Mouse (Mus musculus): ENCODE data around the gene Kansl2. TPM values are rescaled to one million over a fixed set of nuclear protein-coding genes. Genes with fewer than 3 reads are reported as not detected.

The Kansl2 gene
- polyA plus RNA-seq, 1 experiment from 2014 or later, result 175 TPM

GRCm38 (mm10) chr15:98486433-98487021 lies 47.5 kb downstream of the Kansl2 start:
- WGBS, result 95% methylated on average over 8 of the region's 8 CpGs
- Histone ChIP-seq H3K4me3 (no peak overlapping the region), H3K4me2 (replicated peaks) (no peak overlapping the region), H3K4me1 (no peaks in the 10 kb centered on the region), H3K27me3 (no peaks in the 10 kb centered on the region), H3K9me3 (no peaks in the 10 kb centered on the region; the same call in 1 of the 2 replicates), H3K9ac (no peak overlapping the region), H3K36me3 (no peaks in the 10 kb centered on the region), H3K27ac (no peak overlapping the region)
- ATAC-seq (ENCODE audit: insufficient number of reproducible peaks, insufficient read depth, low FRiP score, low TSS enrichment), result no peak

DNA sequence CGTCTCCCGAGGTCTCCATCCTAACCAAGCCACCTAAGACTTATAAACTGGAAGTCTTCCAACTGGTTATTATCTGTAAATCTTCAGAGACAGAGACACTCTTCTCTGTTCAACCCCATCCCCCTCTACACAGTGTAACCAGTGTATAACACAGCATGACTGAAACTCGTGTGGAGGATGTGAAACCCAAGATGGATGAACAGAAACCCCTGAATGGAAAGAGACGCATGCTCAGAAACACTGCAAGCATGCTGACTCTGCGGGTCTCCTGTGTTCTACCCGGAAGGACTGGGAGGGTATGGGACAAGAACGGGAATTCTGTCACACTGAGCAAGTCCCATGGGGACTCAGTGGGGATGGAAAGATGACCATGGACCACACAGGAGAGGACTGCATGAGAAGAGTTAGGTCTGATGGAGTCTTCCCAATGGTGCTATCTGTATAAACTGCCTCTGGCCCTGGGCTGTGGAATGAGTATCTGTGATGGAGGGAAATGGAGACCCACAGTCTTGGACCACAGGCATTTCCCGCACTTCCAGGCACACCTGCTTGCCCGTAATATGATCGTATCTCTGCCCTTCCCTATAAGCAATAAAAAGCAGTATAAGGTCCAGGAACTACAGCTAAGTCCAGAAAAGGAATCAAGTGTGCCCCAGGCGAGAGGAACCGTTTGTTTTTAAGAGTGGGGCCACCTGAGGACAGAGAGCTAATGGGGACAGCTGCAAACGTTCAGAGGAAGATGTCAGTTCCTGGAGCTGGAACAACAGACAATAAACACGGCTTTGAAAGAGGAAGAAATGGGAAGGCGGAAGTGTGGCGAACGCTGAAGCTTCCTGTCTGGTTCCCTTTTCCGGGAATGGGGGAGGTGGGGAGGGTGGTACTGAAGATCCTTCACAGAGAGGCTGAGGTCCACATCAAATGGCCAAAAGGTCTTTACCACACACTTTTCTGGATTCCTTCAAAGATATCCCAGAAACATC lies 49.9 kb downstream of the Kansl2 start:
- WGBS, result 63% methylated on average over 18 of the region's 18 CpGs
- H3K4me2 ChIP-seq (replicated peaks), result no peak overlapping the region
- no peaks in the 10 kb centered on the region for H3K36me3 ChIP-seq
- no peaks in the 10 kb centered on the region; the same call in 1 of the 2 replicates for H3K9me3 ChIP-seq
- no peak for ATAC-seq (ENCODE audit: insufficient number of reproducible peaks, insufficient read depth, low FRiP score, low TSS enrichment)
- H3K4me3 ChIP-seq, result no peak overlapping the region
- no peak overlapping the region for H3K27ac ChIP-seq
- H3K27me3 ChIP-seq, result no peaks in the 10 kb centered on the region
- no peaks in the 10 kb centered on the region for H3K4me1 ChIP-seq
- no peak overlapping the region for H3K9ac ChIP-seq

- no peak within 1 kb of the TSS for H3K4me2 ChIP-seq (replicated peaks)
- no peaks in the 10 kb centered on the region for H3K36me3 ChIP-seq
- H3K4me3 ChIP-seq, result no peak within 1 kb of the TSS
- no peak within 1 kb of the TSS for H3K9ac ChIP-seq
- H3K4me1 ChIP-seq, result no peaks in the 10 kb centered on the region
- H3K27ac ChIP-seq, result no peak within 1 kb of the TSS
- no peaks in the 10 kb centered on the region for H3K9me3 ChIP-seq
- no peaks in the 10 kb centered on the region for H3K27me3 ChIP-seq
- ATAC-seq (ENCODE audit: insufficient number of reproducible peaks, insufficient read depth, low FRiP score, low TSS enrichment), result no peak
- WGBS, result 63% methylated on average over 3 of the region's 3 CpGs
These were observed 51.4 kb downstream of the Kansl2 start, which contains the start of gene Lalba for GRCm38 (mm10) chr15:98482701-98483100. TSS of gene Lalba (minus strand) at chr15:98482721.

GRCm38 (mm10) chr15:98479568-98480102 lies 54.4 kb downstream of the Kansl2 start:
- Histone ChIP-seq H3K9me3 (no peaks in the 10 kb centered on the region), H3K4me3 (no peak overlapping the region), H3K36me3 (no peaks in the 10 kb centered on the region), H3K4me2 (replicated peaks) (no peak overlapping the region), H3K9ac (no peak overlapping the region), H3K27ac (no peak overlapping the region), H3K4me1 (no peaks in the 10 kb centered on the region), H3K27me3 (no peaks in the 10 kb centered on the region)
- 76% methylated on average over 7 of the region's 7 CpGs for WGBS
- ATAC-seq (ENCODE audit: insufficient number of reproducible peaks, insufficient read depth, low FRiP score, low TSS enrichment), result no peak

DNA sequence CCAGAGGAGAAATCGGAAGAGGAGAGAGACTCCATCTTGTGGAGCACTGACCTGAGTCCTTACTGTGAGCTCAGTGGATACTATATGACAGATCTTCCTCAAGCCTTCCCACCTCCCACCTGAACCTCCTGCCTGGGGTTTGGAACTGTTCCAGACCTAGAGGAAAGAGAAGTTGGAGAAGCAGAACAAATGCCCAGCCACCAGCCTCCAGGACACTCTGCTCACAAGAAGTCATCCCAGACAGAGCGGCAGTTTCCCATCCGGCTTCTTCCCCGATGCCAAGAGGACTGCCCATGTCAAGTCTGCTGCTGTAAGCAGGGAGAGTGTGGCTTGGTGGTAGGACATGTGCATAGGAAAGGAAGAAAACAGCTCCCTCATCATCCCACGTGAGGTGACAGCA lies 57.8 kb downstream of the Kansl2 start:
- Histone ChIP-seq H3K4me3 (no peak overlapping the region), H3K27ac (no peak overlapping the region), H3K27me3 (no peaks in the 10 kb centered on the region), H3K4me2 (replicated peaks) (no peak overlapping the region), H3K4me1 (no peaks in the 10 kb centered on the region), H3K36me3 (no peaks in the 10 kb centered on the region), H3K9me3 (no peaks in the 10 kb centered on the region), H3K9ac (no peak overlapping the region)
- no peak for ATAC-seq (ENCODE audit: insufficient number of reproducible peaks, insufficient read depth, low FRiP score, low TSS enrichment)
- 83% methylated on average over 5 of the region's 5 CpGs for WGBS

- H3K4me3 ChIP-seq, result no peak overlapping the region
- no peaks in the 10 kb centered on the region for H3K9me3 ChIP-seq
- no peak for ATAC-seq (ENCODE audit: insufficient number of reproducible peaks, insufficient read depth, low FRiP score, low TSS enrichment)
- no peak overlapping the region for H3K9ac ChIP-seq
- no peaks in the 10 kb centered on the region for H3K27me3 ChIP-seq
- H3K36me3 ChIP-seq, result no peaks in the 10 kb centered on the region
- no peaks in the 10 kb centered on the region for H3K4me1 ChIP-seq
- 51% methylated on average over 10 of the region's 10 CpGs for WGBS
- no peak overlapping the region for H3K4me2 ChIP-seq (replicated peaks)
- H3K27ac ChIP-seq, result no peak overlapping the region
These were observed 58.7 kb downstream of the Kansl2 start for GRCm38 (mm10) chr15:98475382-98475781.

GRCm38 (mm10) chr15:98474958-98475357 lies 59.1 kb downstream of the Kansl2 start:
- H3K9ac ChIP-seq, result no peak overlapping the region
- no peak overlapping the region for H3K4me3 ChIP-seq
- no peak for ATAC-seq (ENCODE audit: insufficient number of reproducible peaks, insufficient read depth, low FRiP score, low TSS enrichment)
- no peak overlapping the region for H3K4me2 ChIP-seq (replicated peaks)
- H3K4me1 ChIP-seq, result no peaks in the 10 kb centered on the region
- no peaks in the 10 kb centered on the region for H3K27me3 ChIP-seq
- H3K36me3 ChIP-seq, result no peaks in the 10 kb centered on the region
- H3K27ac ChIP-seq, result no peak overlapping the region
- 83% methylated on average over 10 of the region's 10 CpGs for WGBS
- H3K9me3 ChIP-seq, result no peaks in the 10 kb centered on the region

DNA sequence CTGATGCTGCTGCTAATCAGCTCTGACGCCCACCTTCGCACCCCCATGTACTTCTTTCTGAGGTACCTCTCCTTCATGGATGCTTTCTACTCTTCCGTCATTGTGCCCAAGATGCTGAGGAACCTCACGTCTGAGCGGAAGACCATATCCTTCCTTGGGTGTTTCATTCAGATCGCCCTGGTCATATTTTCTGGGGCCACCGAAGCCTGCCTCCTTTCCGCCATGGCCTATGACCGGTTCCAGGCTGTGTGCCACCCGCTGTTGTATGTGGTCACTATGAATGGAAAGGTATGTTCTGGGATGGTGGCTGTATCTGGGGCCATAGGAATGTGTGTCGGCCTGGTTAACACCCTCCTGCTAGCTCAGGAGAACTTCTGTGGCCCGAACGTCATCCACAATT lies 62.5 kb downstream of the Kansl2 start:
- Histone ChIP-seq H3K4me3 (no peak overlapping the region), H3K9ac (no peak overlapping the region), H3K9me3 (no peaks in the 10 kb centered on the region), H3K4me1 (no peaks in the 10 kb centered on the region), H3K27me3 (no peaks in the 10 kb centered on the region), H3K27ac (no peak overlapping the region), H3K36me3 (no peaks in the 10 kb centered on the region), H3K4me2 (replicated peaks) (no peak overlapping the region)
- ATAC-seq (ENCODE audit: insufficient number of reproducible peaks, insufficient read depth, low FRiP score, low TSS enrichment), result no peak
- 91% methylated on average over 13 of the region's 13 CpGs for WGBS

DNA sequence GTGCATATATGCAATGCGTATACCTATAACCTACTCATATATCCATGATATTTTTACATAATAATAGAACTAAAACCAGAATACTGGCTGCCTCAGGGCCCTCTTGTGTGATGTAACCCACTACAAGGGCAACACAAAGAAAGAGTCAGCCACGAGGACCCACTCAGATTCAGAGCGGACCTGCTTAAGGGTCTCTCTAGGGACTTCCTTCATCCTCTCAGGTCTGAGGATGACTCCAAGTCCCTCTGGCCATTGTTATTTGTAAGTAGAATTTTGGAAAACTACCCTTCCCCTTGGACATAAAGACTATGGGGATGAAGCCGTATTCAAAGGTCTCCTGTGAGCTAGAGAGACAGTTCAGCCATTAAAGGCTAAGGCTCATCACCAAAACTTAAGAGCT lies 64.5 kb downstream of the Kansl2 start, which contains the start of gene OR5BS1P:
Gene OR5BS1P (plus strand): TSS at position 301 of the 400 bp plus-strand sequence.
- 85% methylated on average over 4 of the region's 4 CpGs for WGBS
- ATAC-seq (ENCODE audit: insufficient number of reproducible peaks, insufficient read depth, low FRiP score, low TSS enrichment), result no peak
- H3K4me3 ChIP-seq, result no peak within 1 kb of the TSS
- no peak within 1 kb of the TSS for H3K9ac ChIP-seq
- no peaks in the 10 kb centered on the region for H3K36me3 ChIP-seq
- H3K4me1 ChIP-seq, result no peaks in the 10 kb centered on the region
- no peaks in the 10 kb centered on the region for H3K9me3 ChIP-seq
- H3K4me2 ChIP-seq (replicated peaks), result no peak within 1 kb of the TSS
- no peak within 1 kb of the TSS for H3K27ac ChIP-seq
- H3K27me3 ChIP-seq, result no peaks in the 10 kb centered on the region

Small RNA genes within 50 kb of the gene (microRNA-seq; reads per million reads assigned to microRNA genes)
- 2.0 reads per million, percentile 5 among the genes with 10 or more reads in this experiment for gene Mir1291

Other genes with a start within 250 kb of the Kansl2 start
- gene Zfp641, start 238.1 kb downstream of the Kansl2 start, polyA plus RNA-seq (2016; fragmentation: Nextera tagmentation; extraction: Ambion mirVana), result 1.0 and 1.2 TPM in 2 replicates
- not detected in 2 replicates for gene Olfr285, start 216.9 kb downstream of the Kansl2 start, polyA plus RNA-seq (2016; fragmentation: Nextera tagmentation; extraction: Ambion mirVana)
- gene Olfr284, start 193.3 kb downstream of the Kansl2 start, polyA plus RNA-seq (2016; fragmentation: Nextera tagmentation; extraction: Ambion mirVana), result not detected in 2 replicates
- 0.10 TPM in 1 of 2 replicates, not detected in the other for gene Olfr283, start 153.3 kb downstream of the Kansl2 start, polyA plus RNA-seq (2016; fragmentation: Nextera tagmentation; extraction: Ambion mirVana)
- not detected in 2 replicates for gene Olfr282, start 103.0 kb downstream of the Kansl2 start, polyA plus RNA-seq (2016; fragmentation: Nextera tagmentation; extraction: Ambion mirVana)
- 0.05 TPM in 1 of 2 replicates, not detected in the other for gene Olfr281, start 81.7 kb downstream of the Kansl2 start, polyA plus RNA-seq (2016; fragmentation: Nextera tagmentation; extraction: Ambion mirVana)
- gene OR5BS1P, start 64.4 kb downstream of the Kansl2 start, polyA plus RNA-seq (2016; fragmentation: Nextera tagmentation; extraction: Ambion mirVana), result not detected in 2 replicates
- not detected in 2 replicates for gene Lalba, start 51.5 kb downstream of the Kansl2 start, polyA plus RNA-seq (2016; fragmentation: Nextera tagmentation; extraction: Ambion mirVana)
- 0.12 TPM in 1 of 2 replicates, not detected in the other for gene Olfr279, start 41.9 kb downstream of the Kansl2 start, polyA plus RNA-seq (2016; fragmentation: Nextera tagmentation; extraction: Ambion mirVana)
- gene Ccnt1, start 36.7 kb upstream of the Kansl2 start, polyA plus RNA-seq (2016; fragmentation: Nextera tagmentation; extraction: Ambion mirVana), result 58.0 and 58.9 TPM in 2 replicates
- not detected in 2 replicates for gene 4930415O20Rik, start 36.7 kb upstream of the Kansl2 start, polyA plus RNA-seq (2016; fragmentation: Nextera tagmentation; extraction: Ambion mirVana)
- 18.7 and 22.2 TPM in 2 replicates for gene Adcy6, start 75.8 kb upstream of the Kansl2 start, polyA plus RNA-seq (2016; fragmentation: Nextera tagmentation; extraction: Ambion mirVana)
- 64.5 and 72.8 TPM in 2 replicates for gene Cacnb3, start 96.6 kb upstream of the Kansl2 start, polyA plus RNA-seq (2016; fragmentation: Nextera tagmentation; extraction: Ambion mirVana)
- 28.8 and 29.8 TPM in 2 replicates for gene Ddx23, start 128.6 kb upstream of the Kansl2 start, polyA plus RNA-seq (2016; fragmentation: Nextera tagmentation; extraction: Ambion mirVana)
- gene Rnd1, start 143.2 kb upstream of the Kansl2 start, polyA plus RNA-seq (2016; fragmentation: Nextera tagmentation; extraction: Ambion mirVana), result 0.57 and 0.91 TPM in 2 replicates
- 1.1 and 1.2 TPM in 2 replicates for gene Ccdc65, start 173.9 kb upstream of the Kansl2 start, polyA plus RNA-seq (2016; fragmentation: Nextera tagmentation; extraction: Ambion mirVana)
- 25.1 and 26.3 TPM in 2 replicates for gene Fkbp11, start 193.9 kb upstream of the Kansl2 start, polyA plus RNA-seq (2016; fragmentation: Nextera tagmentation; extraction: Ambion mirVana)
- 51.2 and 52.1 TPM in 2 replicates for gene Arf3, start 228.9 kb upstream of the Kansl2 start, polyA plus RNA-seq (2016; fragmentation: Nextera tagmentation; extraction: Ambion mirVana)
- gene Wnt10b, start 243.9 kb upstream of the Kansl2 start, polyA plus RNA-seq (2016; fragmentation: Nextera tagmentation; extraction: Ambion mirVana), result 1.5 and 1.7 TPM in 2 replicates

All from embryonic facial prominence, embryonic 12.5 days (tissue).